Mouse (Mus musculus) megakaryocyte progenitor cell, adult 5-6 weeks (primary cell): ENCODE data around the gene Kctd14. TPM values are rescaled to one million over a fixed set of nuclear protein-coding genes. Genes with fewer than 3 reads are reported as not detected.

Source experiments
- total RNA-seq, 2 experiments: library from RNA; stranded (forward) in 1 of 2; stranded (reverse) in 1 of 2; fragments of 157-497, 149-512 nt in 1 of 2; fragments of 200-1000 nt in 1 of 2; gene quantifications; 2 replicates each; pipeline versions ENCODE4 v1.2.3 to v1.2.4; 2015 to 2017

Gene Kctd14
- total RNA-seq, 2 experiments from 2014 or later, result 3.3 to 5.9 TPM

Other genes with a start within 250 kb of the Kctd14 start
- gene Usp35, start 119.3 kb upstream of the Kctd14 start, total RNA-seq (2015), result 0.05 and 0.10 TPM in 2 replicates
- gene Usp35, start 119.3 kb upstream of the Kctd14 start, total RNA-seq (2017), result 0.20 TPM in 1 of 2 replicates, not detected in the other
- 1.0 and 1.6 TPM in 2 replicates for gene Kctd21, start 119.0 kb upstream of the Kctd14 start, total RNA-seq (2015)
- gene Kctd21, start 119.0 kb upstream of the Kctd14 start, total RNA-seq (2017), result 0.54 and 1.1 TPM in 2 replicates
- gene Alg8, start 79.7 kb upstream of the Kctd14 start, total RNA-seq (2015), result 59.2 and 74.4 TPM in 2 replicates
- gene Alg8, start 79.7 kb upstream of the Kctd14 start, total RNA-seq (2017), result 35.1 and 40.5 TPM in 2 replicates
- gene Ndufc2, start 51.3 kb upstream of the Kctd14 start, total RNA-seq (2015), result 173 and 202 TPM in 2 replicates
- gene Ndufc2, start 51.3 kb upstream of the Kctd14 start, total RNA-seq (2017), result 307 and 320 TPM in 2 replicates
- not detected in 2 replicates for gene Thrsp, start 33.6 kb upstream of the Kctd14 start, total RNA-seq (2015)
- not detected in 2 replicates for gene Thrsp, start 33.6 kb upstream of the Kctd14 start, total RNA-seq (2017)
- gene Ints4, start 29.6 kb downstream of the Kctd14 start, total RNA-seq (2015), result 80.7 and 124 TPM in 2 replicates
- gene Ints4, start 29.6 kb downstream of the Kctd14 start, total RNA-seq (2017), result 44.6 and 62.6 TPM in 2 replicates
- 15.6 and 21.5 TPM in 2 replicates for gene Aamdc, start 128.2 kb downstream of the Kctd14 start, total RNA-seq (2015)
- gene Aamdc, start 128.2 kb downstream of the Kctd14 start, total RNA-seq (2017), result 34.6 and 36.9 TPM in 2 replicates
- gene Rsf1, start 128.6 kb downstream of the Kctd14 start, total RNA-seq (2015), result 23.8 and 24.4 TPM in 2 replicates
- gene Rsf1, start 128.6 kb downstream of the Kctd14 start, total RNA-seq (2017), result 25.5 and 42.5 TPM in 2 replicates
- 165 and 166 TPM in 2 replicates for gene Clns1a, start 245.3 kb downstream of the Kctd14 start, total RNA-seq (2015)
- gene Clns1a, start 245.3 kb downstream of the Kctd14 start, total RNA-seq (2017), result 163 and 168 TPM in 2 replicates